Mouse (Mus musculus) 3T3-L1 (cell line): Measurements from ENCODE around the gene Slc6a20b.

ENCODE experiments used
- DNase-seq: peaks from one replicate; pipeline ENCODE4 v3.0.0-alpha.2; 2015; ENCODE audit warnings: low read depth, low spot score

The Slc6a20b gene

GRCm38 (mm10) chr9:123589240-123589910, 43.0 kb downstream of the Slc6a20b start:
- no peak for DNase-seq

- DNase-seq = no peak
Measured at GRCm38 (mm10) chr9:123577360-123578192, 54.8 kb downstream of the Slc6a20b start.

- DNase-seq = no peak
Measured at GRCm38 (mm10) chr9:123554599-123554998, 77.8 kb downstream of the Slc6a20b start.
